Mouse (Mus musculus) lung, embryonic 14.5 days (tissue): ENCODE results near the gene Notch1. TPM values are rescaled to one million over a fixed set of nuclear protein-coding genes. Genes with fewer than 3 reads are reported as not detected.
A peak's percentile ranks its signal among the peaks of the same experiment; 100 is the strongest.

Source experiments
- ATAC-seq: fragments of 200-750 bp; cut with Nextera tagmentation; 2 replicates; pipeline ENCODE4 v1.8.0; 2017; ENCODE audit warnings: mild to moderate bottlenecking, moderate TSS enrichment, moderate library complexity; ENCODE audit not compliant: insufficient read depth
- DNase-seq: peaks from one replicate; pipeline ENCODE4 v3.0.0-alpha.2; 2015
- H3K27ac ChIP-seq: fragments of 300-500 bp; sonication (generic); 2 replicates; pipeline ENCODE4 v1.5.1; 2014; ENCODE audit warnings: low read depth, mild to moderate bottlenecking, moderate library complexity
- H3K27me3 ChIP-seq: fragments of 300-500 bp; sonication (generic); 2 replicates; pipeline ENCODE4 v1.6.1; 2014; ENCODE audit warnings: low read length, control low read depth; ENCODE audit not compliant: insufficient read depth
- H3K36me3 ChIP-seq: fragments of 300-500 bp; sonication (generic); 2 replicates; pipeline ENCODE4 v1.6.1; 2014; ENCODE audit warnings: control low read depth; ENCODE audit not compliant: insufficient read depth
- H3K4me1 ChIP-seq: fragments of 300-500 bp; sonication (generic); 2 replicates; pipeline ENCODE4 v1.6.1; 2014; ENCODE audit warnings: antibody characterized with exemption, control low read depth; ENCODE audit not compliant: insufficient read depth
- H3K4me2 ChIP-seq: fragments of 300-500 bp; sonication (generic); 2 replicates; pipeline ENCODE4 v1.6.1; 2014; ENCODE audit warnings: mild to moderate bottlenecking
- H3K4me3 ChIP-seq: fragments of 300-500 bp; sonication (generic); 2 replicates; pipeline ENCODE4 v1.5.1; 2014; ENCODE audit warnings: low read depth, low read length
- H3K9ac ChIP-seq: fragments of 300-500 bp; sonication (generic); 2 replicates; pipeline ENCODE4 v1.6.1; 2014
- H3K9me3 ChIP-seq: fragments of 300-500 bp; sonication (generic); 2 replicates; pipeline ENCODE4 v1.6.1; 2016; ENCODE audit warnings: low read depth, low read length, control low read depth
- CTCF ChIP-seq: IDR thresholded peaks from 2 replicates; pipeline ENCODE4 v1.5.1; 2016; ENCODE audit warnings: antibody characterized with exemption, low read depth
- WGBS: fragments of 180-500 bp; shearing (Covaris S2); extraction: QIAGEN DNeasy Blood & Tissue Kit; methylation state at CpG from one replicate; pipeline ENCODE4 v1.1.7; 2014; 5-methylcytosine and 5-hydroxymethylcytosine counted together
- polyA plus RNA-seq: library from polyadenylated mRNA; unstranded; fragments of >200 nt; fragmentation: Nextera tagmentation; extraction: Ambion mirVana; gene quantifications from 2 replicates; pipeline ENCODE4 v1.2.1, GENCODE M21; 2014

The Notch1 gene
- polyA plus RNA-seq, 1 experiment from 2014 or later: 44.0 TPM

- H3K4me2 ChIP-seq: no peak overlapping the region
- DNase-seq (no peak), ATAC-seq (no peak)
- no peaks in the 10 kb centered on the region for H3K27me3 ChIP-seq
- H3K36me3 ChIP-seq: no peaks in the 10 kb centered on the region
- no peak overlapping the region for H3K27ac ChIP-seq
- H3K9me3 ChIP-seq: no peaks in the 10 kb centered on the region
- 35% methylated on average over 5 of the region's 5 CpGs for WGBS
- 0 out of 2 replicates have a peak, but pooled peaks cover 3% of the 10 kb centered on the region for H3K4me1 ChIP-seq
- no peak for TF ChIP-seq CTCF
- no peak overlapping the region for H3K4me3 ChIP-seq
- H3K9ac ChIP-seq: no peak overlapping the region
Measured at GRCm38 (mm10) chr2:26533249-26533648, 16.8 kb upstream of the Notch1 start.

DNA sequence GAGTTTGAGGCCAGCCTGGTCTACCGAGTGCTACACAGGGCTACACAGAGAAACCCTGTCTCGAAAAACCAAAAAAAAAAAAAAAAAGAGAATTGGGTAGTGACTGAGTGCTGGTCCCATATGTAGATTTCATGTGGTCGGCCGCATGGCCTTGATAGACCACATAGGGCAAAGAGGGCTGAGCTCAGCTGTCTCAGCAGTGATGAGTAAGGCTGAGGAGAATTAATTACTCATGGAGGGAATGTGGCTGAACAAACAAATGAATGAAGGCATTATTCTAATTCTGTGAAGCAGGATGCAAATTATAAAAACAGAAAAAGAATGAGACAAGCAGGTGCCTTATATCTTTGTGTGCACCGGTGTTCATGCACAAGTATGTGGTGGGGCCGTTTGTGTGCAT, 15.4 kb upstream of the Notch1 start:
- no peak overlapping the region for H3K4me3 ChIP-seq
- H3K4me1 ChIP-seq: peaks cover 6% of the 10 kb centered on the region
- no peak for ATAC-seq
- no peak overlapping the region for H3K9ac ChIP-seq
- H3K4me2 ChIP-seq: no peak overlapping the region
- 82% methylated on average over 6 of the region's 6 CpGs for WGBS
- no peaks in the 10 kb centered on the region for H3K9me3 ChIP-seq
- no peak for DNase-seq
- TF ChIP-seq CTCF: no peak
- no peaks in the 10 kb centered on the region for H3K27me3 ChIP-seq
- no peak overlapping the region for H3K27ac ChIP-seq
- H3K36me3 ChIP-seq: no peaks in the 10 kb centered on the region

DNA sequence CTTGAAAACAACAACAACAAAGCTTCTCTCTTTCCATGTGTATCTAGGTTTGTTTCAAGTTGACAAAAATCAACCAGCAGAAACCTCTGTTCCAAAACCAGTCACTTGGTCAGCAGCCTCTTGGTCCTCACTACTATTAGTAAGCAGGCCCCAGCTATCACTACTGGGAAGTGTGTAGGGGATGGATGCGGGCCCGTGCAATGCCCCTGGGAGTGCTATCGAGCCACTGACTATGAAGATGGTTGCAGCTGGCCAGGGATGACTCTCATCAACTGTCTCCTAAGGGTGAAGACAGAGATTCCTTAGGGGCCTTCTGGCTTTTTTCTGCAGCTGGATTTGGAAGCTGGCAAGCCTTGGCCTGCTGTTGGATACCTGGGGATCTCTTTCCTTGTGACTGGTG, 13.4 kb upstream of the Notch1 start:
- no peak overlapping the region for H3K27ac ChIP-seq

DNA sequence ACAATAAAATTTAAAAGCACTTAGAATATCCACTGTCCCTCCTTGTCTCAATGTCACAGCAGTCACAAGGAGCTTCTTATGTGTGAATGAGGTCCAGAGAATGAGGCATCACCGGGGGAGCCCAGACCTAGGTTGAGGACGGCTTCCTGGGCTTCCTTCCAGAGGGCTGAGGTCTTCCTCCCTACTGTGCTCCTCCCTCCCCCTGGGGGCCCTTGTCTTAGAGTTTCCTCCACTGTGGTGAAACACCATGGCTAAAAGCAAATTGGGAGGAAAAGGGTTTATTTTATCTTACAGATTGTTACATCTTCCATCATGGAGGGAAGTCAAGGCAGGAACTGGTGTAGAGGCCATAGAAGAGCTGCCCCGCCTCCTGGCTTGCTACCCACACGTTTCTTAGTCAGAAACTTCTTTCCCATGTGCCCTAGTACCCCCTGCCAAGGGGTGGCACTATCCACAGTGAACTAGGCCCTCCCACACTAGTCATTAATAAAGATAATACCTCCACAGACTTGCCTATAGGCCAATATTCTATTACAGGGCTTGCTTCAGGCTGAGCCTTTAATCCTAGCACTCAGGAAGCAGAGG, 12.8 kb upstream of the Notch1 start:
- Histone ChIP-seq H3K9ac (no peak overlapping the region), H3K9me3 (no peaks in the 10 kb centered on the region), H3K36me3 (no peaks in the 10 kb centered on the region), H3K27ac (0 out of 2 replicates have a peak overlapping the region, but pooled peaks have one; percentile 28), H3K4me3 (no peak overlapping the region), H3K4me2 (no peak overlapping the region), H3K27me3 (no peaks in the 10 kb centered on the region), H3K4me1 (peaks cover 26% of the 10 kb centered on the region)
- no peak for DNase-seq
- ATAC-seq: no peak
- TF ChIP-seq CTCF: no peak
- WGBS: 43% methylated on average over 4 of the region's 4 CpGs

More for the DNA sequence above, 13.4 kb upstream of the Notch1 start:
- DNase-seq (no peak), ATAC-seq (no peak)
- Histone ChIP-seq H3K4me2 (no peak overlapping the region), H3K4me3 (no peak overlapping the region), H3K9me3 (no peaks in the 10 kb centered on the region), H3K4me1 (peaks cover 25% of the 10 kb centered on the region), H3K27me3 (no peaks in the 10 kb centered on the region), H3K36me3 (no peaks in the 10 kb centered on the region), H3K9ac (no peak overlapping the region)
- no peak for TF ChIP-seq CTCF
- 70% methylated on average over 3 of the region's 3 CpGs for WGBS

- peak overlapping the region; percentile 40; the same call in 1 of the 2 replicates for H3K4me2 ChIP-seq
Measured at GRCm38 (mm10) chr2:26526443-26527257, 10.2 kb upstream of the Notch1 start.

GRCm38 (mm10) chr2:26525355-26526018, 9.0 kb upstream of the Notch1 start:
- DNase-seq (peak; percentile 89), ATAC-seq (peak; percentile 95)
- Histone ChIP-seq H3K9me3 (no peaks in the 10 kb centered on the region), H3K27ac (peak overlapping the region; percentile 90), H3K9ac (0 out of 2 replicates have a peak overlapping the region, but pooled peaks have one; percentile 11), H3K36me3 (no peaks in the 10 kb centered on the region), H3K4me2 (peak overlapping the region; percentile 40), H3K27me3 (no peaks in the 10 kb centered on the region), H3K4me1 (peaks cover 25% of the 10 kb centered on the region), H3K4me3 (no peak overlapping the region)
- WGBS: 17% methylated on average over 9 of the region's 9 CpGs
- TF ChIP-seq CTCF: no peak

More at GRCm38 (mm10) chr2:26526443-26527257, 10.2 kb upstream of the Notch1 start:
- no peaks in the 10 kb centered on the region for H3K36me3 ChIP-seq
- no peak overlapping the region for H3K4me3 ChIP-seq
- ATAC-seq (peak; percentile 23; the same call in 1 of the 2 replicates), DNase-seq (peak; percentile 60)
- WGBS: 39% methylated on average over 11 of the region's 11 CpGs
- H3K27ac ChIP-seq: peak overlapping the region; percentile 84
- H3K27me3 ChIP-seq: no peaks in the 10 kb centered on the region
- H3K9ac ChIP-seq: no peak overlapping the region
- no peaks in the 10 kb centered on the region for H3K9me3 ChIP-seq
- no peak for TF ChIP-seq CTCF
- peaks cover 25% of the 10 kb centered on the region for H3K4me1 ChIP-seq

DNA sequence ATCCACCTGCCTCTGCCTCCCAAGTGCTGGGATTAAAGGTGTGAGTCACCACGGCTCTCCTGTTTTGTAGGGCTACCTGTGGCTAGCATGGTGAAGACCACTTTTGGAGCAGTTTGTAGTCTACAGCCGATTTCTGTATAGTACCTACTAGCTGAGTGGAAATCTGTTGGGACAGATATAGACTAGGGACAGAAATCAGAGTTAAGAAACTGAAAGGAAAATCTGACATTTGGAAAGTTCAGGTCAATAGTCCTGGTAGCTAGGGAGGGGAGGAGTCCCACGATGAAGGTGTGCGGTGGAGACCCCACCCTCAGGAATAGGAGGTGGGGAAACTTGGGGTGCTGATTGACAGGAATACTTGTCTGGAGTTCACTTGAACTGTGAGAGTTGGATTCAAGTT, 5.9 kb upstream of the Notch1 start:
- no peaks in the 10 kb centered on the region for H3K36me3 ChIP-seq
- 79% methylated on average over 4 of the region's 4 CpGs for WGBS
- no peaks in the 10 kb centered on the region for H3K27me3 ChIP-seq
- no peak overlapping the region for H3K27ac ChIP-seq
- TF ChIP-seq CTCF: no peak
- H3K4me2 ChIP-seq: no peak overlapping the region
- DNase-seq: no peak
- H3K4me1 ChIP-seq: peaks cover 25% of the 10 kb centered on the region
- H3K9me3 ChIP-seq: no peaks in the 10 kb centered on the region
- H3K4me3 ChIP-seq: no peak overlapping the region
- H3K9ac ChIP-seq: no peak overlapping the region
- ATAC-seq: no peak
